Mouse (Mus musculus) forebrain, embryonic 14.5 days (tissue): ENCODE measurements around the gene Gm16253. TPM values are rescaled to one million over a fixed set of nuclear protein-coding genes. Genes with fewer than 3 reads are reported as not detected.

ENCODE experiments used
- ATAC-seq: fragments of 200-750 bp; cut with Nextera tagmentation; 2 replicates; pipeline ENCODE4 v1.8.0; 2017; ENCODE audit warnings: mild to moderate bottlenecking, moderate library complexity
- DNase-seq: peaks from one replicate; pipeline ENCODE4 v3.0.0-alpha.2; 2015; ENCODE audit warnings: low spot score
- H3K27ac ChIP-seq: fragments of 300-500 bp; sonication (generic); 2 replicates; pipeline ENCODE4 v1.5.1; 2014; ENCODE audit warnings: low read depth, mild to moderate bottlenecking, control low read depth, low read length, moderate library complexity
- H3K27me3 ChIP-seq: fragments of 300-500 bp; sonication (generic); replicated peaks from 2 replicates; pipeline ENCODE4 v1.6.1; 2014; ENCODE audit warnings: low read length, control low read depth, mixed read lengths; ENCODE audit not compliant: control insufficient read depth, insufficient read depth
- H3K36me3 ChIP-seq: fragments of 300-500 bp; sonication (generic); 2 replicates; pipeline ENCODE4 v1.6.1; 2014; ENCODE audit warnings: low read length, control low read depth; ENCODE audit not compliant: control insufficient read depth, insufficient read depth
- H3K4me1 ChIP-seq: fragments of 300-500 bp; sonication (generic); 2 replicates; pipeline ENCODE4 v1.6.1; 2014; ENCODE audit warnings: antibody characterized with exemption, low read length, control low read depth; ENCODE audit not compliant: control insufficient read depth, insufficient read depth
- H3K4me2 ChIP-seq: fragments of 300-500 bp; sonication (generic); 2 replicates; pipeline ENCODE4 v1.6.1; 2014; ENCODE audit warnings: mild to moderate bottlenecking, control low read depth, low read length
- H3K4me3 ChIP-seq: fragments of 300-500 bp; sonication (generic); 2 replicates; pipeline ENCODE4 v1.5.1; 2014; ENCODE audit warnings: low read depth, low read length, control low read depth
- H3K9ac ChIP-seq: fragments of 300-500 bp; sonication (generic); 2 replicates; pipeline ENCODE4 v1.6.1; 2014; ENCODE audit warnings: mild to moderate bottlenecking, low read length, control low read depth, moderate library complexity
- H3K9me3 ChIP-seq: fragments of 300-500 bp; sonication (generic); replicated peaks from 2 replicates; pipeline ENCODE4 v1.6.1; 2016; ENCODE audit warnings: low read length, control low read depth, mixed read lengths; ENCODE audit not compliant: control insufficient read depth
- WGBS: fragments of 180-500 bp; shearing (Covaris S2); extraction: QIAGEN DNeasy Blood & Tissue Kit; methylation state at CpG from one replicate; pipeline ENCODE4 v1.1.7; 2014; 5-methylcytosine and 5-hydroxymethylcytosine counted together
- polyA plus RNA-seq: library from polyadenylated mRNA; unstranded; fragments of >200 nt; fragmentation: Nextera tagmentation; extraction: Ambion mirVana; gene quantifications from 2 replicates; pipeline ENCODE4 v1.2.1, GENCODE M21; 2014

Gene Gm16253
- polyA plus RNA-seq, 1 experiment from 2014 or later: not detected

DNA sequence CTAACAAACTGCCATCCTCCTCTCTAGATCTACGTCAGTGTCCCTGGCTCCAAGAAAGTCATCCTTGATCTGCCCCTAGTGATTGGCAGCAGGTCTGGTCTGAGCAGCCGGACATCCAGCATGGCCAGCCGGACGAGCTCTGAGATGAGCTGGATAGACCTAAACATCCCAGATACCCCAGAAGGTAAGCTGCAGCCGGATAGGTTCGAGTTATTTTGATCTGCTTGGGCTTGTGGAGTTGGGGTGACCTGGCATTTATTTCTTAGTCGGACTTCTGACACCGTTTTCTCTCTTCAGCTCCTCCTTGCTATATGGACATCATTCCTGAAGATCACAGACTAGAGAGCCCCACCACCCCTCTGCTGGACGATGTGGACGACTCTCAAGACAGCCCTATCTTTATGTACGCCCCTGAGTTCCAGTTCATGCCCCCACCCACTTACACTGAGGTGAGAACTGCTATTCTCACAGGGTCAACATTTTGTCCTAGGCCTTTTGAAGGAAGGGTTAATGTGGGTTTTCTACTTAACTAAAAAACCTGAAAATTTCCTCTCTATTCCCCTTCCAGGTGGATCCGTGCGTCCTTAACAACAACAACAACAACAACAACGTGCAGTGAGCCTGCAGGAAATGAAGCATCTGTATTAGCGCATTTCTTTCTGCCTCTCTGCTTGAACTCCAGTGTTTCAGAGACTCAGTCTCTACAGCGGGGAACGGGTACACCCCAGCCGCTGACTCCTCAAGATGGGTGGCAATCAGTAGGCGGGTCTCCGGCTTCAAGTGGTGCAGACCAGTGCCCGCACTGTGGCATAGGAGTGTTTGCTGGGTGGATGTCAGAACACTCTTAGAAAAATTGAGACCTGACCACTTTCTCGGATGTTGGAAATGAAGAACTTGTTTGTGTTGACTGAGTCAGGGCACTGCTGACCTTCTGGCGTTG lies 16.6 kb upstream of the Gm16253 start:
- ATAC-seq: no peak
- 90% methylated on average over 23 of the region's 23 CpGs for WGBS
- Histone ChIP-seq H3K27ac (no peak overlapping the region), H3K9me3 (no peaks in the 10 kb centered on the region), H3K4me2 (peak overlapping the region; percentile 80), H3K36me3 (peaks cover 22% of the 10 kb centered on the region), H3K4me1 (peaks cover 36% of the 10 kb centered on the region), H3K9ac (peak overlapping the region; percentile 75), H3K4me3 (peak overlapping the region; percentile 66), H3K27me3 (no peaks in the 10 kb centered on the region)
- no peak for DNase-seq

GRCm38 (mm10) chr3:96560881-96561668 lies 15.7 kb upstream of the Gm16253 start:
- peak overlapping the region; percentile 80 for H3K4me2 ChIP-seq
- ATAC-seq: no peak
- H3K27me3 ChIP-seq: no peaks in the 10 kb centered on the region
- no peak overlapping the region; the same call in 1 of the 2 replicates for H3K4me3 ChIP-seq
- H3K36me3 ChIP-seq: peaks cover 22% of the 10 kb centered on the region
- no peak overlapping the region for H3K27ac ChIP-seq
- 88% methylated on average over 9 of the region's 9 CpGs for WGBS
- H3K9ac ChIP-seq: no peak overlapping the region
- no peaks in the 10 kb centered on the region for H3K9me3 ChIP-seq
- peaks cover 30% of the 10 kb centered on the region for H3K4me1 ChIP-seq
- no peak for DNase-seq

DNA sequence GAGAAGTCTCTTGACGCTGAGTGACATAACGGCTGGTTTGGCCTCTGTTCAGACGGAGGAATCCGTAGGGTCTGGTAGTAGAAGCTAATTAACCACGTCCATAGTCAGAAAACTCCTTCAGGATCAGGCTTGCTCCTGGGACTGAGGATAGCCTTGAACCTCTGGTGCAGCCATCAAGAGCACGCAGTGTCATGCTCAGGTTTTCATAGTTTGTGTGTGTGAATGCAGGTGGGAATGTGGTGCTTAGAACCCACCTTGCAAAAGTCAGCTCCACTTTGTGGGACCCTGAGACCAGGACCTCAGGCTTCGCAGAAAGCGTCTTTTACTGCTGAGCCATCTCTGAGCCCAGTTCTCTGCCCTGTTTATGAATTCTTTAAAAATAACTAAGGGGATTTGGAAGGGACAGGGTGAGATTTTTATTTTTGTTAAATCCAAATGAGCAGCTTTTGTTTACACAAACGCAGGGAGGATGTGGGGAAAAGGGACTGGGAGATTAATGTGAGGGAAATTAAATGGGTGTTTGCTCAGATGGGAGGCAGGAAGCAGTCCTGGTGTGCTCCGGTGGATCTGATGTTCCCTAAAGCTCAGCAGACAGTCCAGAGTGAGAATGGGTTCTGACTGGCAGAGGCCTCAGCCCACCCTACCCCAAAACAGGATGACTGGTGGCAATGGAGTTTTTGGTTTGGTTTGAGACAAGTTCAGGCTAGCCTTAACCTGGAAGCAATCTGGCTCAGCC lies 14.7 kb upstream of the Gm16253 start:
- DNase-seq (no peak), ATAC-seq (no peak)
- Histone ChIP-seq H3K4me1 (peaks cover 27% of the 10 kb centered on the region), H3K36me3 (peaks cover 22% of the 10 kb centered on the region), H3K9me3 (no peaks in the 10 kb centered on the region), H3K4me3 (no peak overlapping the region), H3K27ac (peak overlapping the region; percentile 27), H3K4me2 (no peak overlapping the region), H3K27me3 (no peaks in the 10 kb centered on the region), H3K9ac (no peak overlapping the region)
- WGBS: 62% methylated on average over 10 of the region's 10 CpGs

GRCm38 (mm10) chr3:96563267-96563666 lies 13.5 kb upstream of the Gm16253 start:
- Histone ChIP-seq H3K4me1 (peaks cover 26% of the 10 kb centered on the region), H3K4me3 (no peak overlapping the region), H3K27me3 (no peaks in the 10 kb centered on the region), H3K4me2 (no peak overlapping the region), H3K27ac (no peak overlapping the region), H3K9ac (no peak overlapping the region), H3K9me3 (no peaks in the 10 kb centered on the region), H3K36me3 (peaks cover 22% of the 10 kb centered on the region)
- 94% methylated on average over 8 of the region's 8 CpGs for WGBS
- ATAC-seq (no peak), DNase-seq (no peak)

GRCm38 (mm10) chr3:96563911-96564632 lies 12.7 kb upstream of the Gm16253 start:
- Histone ChIP-seq H3K4me1 (peaks cover 20% of the 10 kb centered on the region), H3K27ac (no peak overlapping the region), H3K4me2 (no peak overlapping the region), H3K27me3 (no peaks in the 10 kb centered on the region), H3K9ac (no peak overlapping the region), H3K4me3 (no peak overlapping the region), H3K9me3 (no peaks in the 10 kb centered on the region), H3K36me3 (peaks cover 22% of the 10 kb centered on the region)
- 84% methylated on average over 10 of the region's 10 CpGs for WGBS
- ATAC-seq (no peak), DNase-seq (no peak)

GRCm38 (mm10) chr3:96564633-96565032 lies 12.2 kb upstream of the Gm16253 start:
- Histone ChIP-seq H3K27ac (no peak overlapping the region), H3K4me2 (no peak overlapping the region), H3K9ac (no peak overlapping the region), H3K4me1 (peaks cover 15% of the 10 kb centered on the region), H3K9me3 (no peaks in the 10 kb centered on the region), H3K4me3 (no peak overlapping the region), H3K36me3 (peaks cover 19% of the 10 kb centered on the region), H3K27me3 (no peaks in the 10 kb centered on the region)
- no peak for DNase-seq
- WGBS: 86% methylated on average over 7 of the region's 7 CpGs
- no peak for ATAC-seq

GRCm38 (mm10) chr3:96565105-96565504 lies 11.7 kb upstream of the Gm16253 start:
- peaks cover 10% of the 10 kb centered on the region for H3K4me1 ChIP-seq
- H3K4me2 ChIP-seq: no peak overlapping the region
- H3K9ac ChIP-seq: no peak overlapping the region
- WGBS: 80% methylated on average over 3 of the region's 3 CpGs
- ATAC-seq (no peak), DNase-seq (no peak)
- H3K27ac ChIP-seq: no peak overlapping the region
- peaks cover 15% of the 10 kb centered on the region for H3K36me3 ChIP-seq
- H3K9me3 ChIP-seq: no peaks in the 10 kb centered on the region
- H3K27me3 ChIP-seq: no peaks in the 10 kb centered on the region
- no peak overlapping the region for H3K4me3 ChIP-seq
